Mouse (Mus musculus) neural tube, embryonic 11.5 days (tissue): ENCODE data around the gene Il1rl2. TPM values are rescaled to one million over a fixed set of nuclear protein-coding genes. Genes with fewer than 3 reads are reported as not detected.
"Not testable (repeated sequence)": the region's sequence is repeated elsewhere in the genome, so short reads cannot be mapped to it uniquely, and the experiment has no call there.

Experiments
- ATAC-seq: fragments of 200-750 bp; cut with Nextera tagmentation; 2 replicates; pipeline ENCODE4 v1.8.0; 2017; ENCODE audit warnings: moderate number of reproducible peaks, mild to moderate bottlenecking, moderate TSS enrichment, moderate library complexity; ENCODE audit not compliant: insufficient read depth, low FRiP score, low TSS enrichment
- DNase-seq: peaks from one replicate; pipeline ENCODE4 v3.0.0-alpha.2; 2015; ENCODE audit warnings: low spot score
- H3K27ac ChIP-seq: fragments of 300-500 bp; sonication (generic); 2 replicates; pipeline ENCODE4 v1.5.1; 2014; ENCODE audit warnings: low read depth, mild to moderate bottlenecking, low read length
- H3K27me3 ChIP-seq: fragments of 300-500 bp; sonication (generic); 2 replicates; pipeline ENCODE4 v1.6.1; 2014; ENCODE audit warnings: mild to moderate bottlenecking, low read length, mixed read lengths; ENCODE audit not compliant: control insufficient read depth, insufficient read depth
- H3K36me3 ChIP-seq: fragments of 300-500 bp; sonication (generic); 2 replicates; pipeline ENCODE4 v1.6.1; 2014; ENCODE audit warnings: mild to moderate bottlenecking, low read length, moderate library complexity, mixed read lengths; ENCODE audit not compliant: control insufficient read depth, insufficient read depth
- H3K4me1 ChIP-seq: fragments of 300-500 bp; sonication (generic); 2 replicates; pipeline ENCODE4 v1.6.1; 2014; ENCODE audit warnings: low read length, mixed read lengths; ENCODE audit not compliant: control insufficient read depth, insufficient read depth
- H3K4me2 ChIP-seq: fragments of 300-500 bp; sonication (generic); 2 replicates; pipeline ENCODE4 v1.6.1; 2014; ENCODE audit warnings: low read depth, mild to moderate bottlenecking, moderate library complexity
- H3K4me3 ChIP-seq: fragments of 300-500 bp; sonication (generic); 2 replicates; pipeline ENCODE4 v1.5.1; 2014; ENCODE audit warnings: low read depth, low read length
- H3K9ac ChIP-seq: fragments of 300-500 bp; sonication (generic); 2 replicates; pipeline ENCODE4 v1.6.1; 2014; ENCODE audit warnings: mild to moderate bottlenecking, low read length
- H3K9me3 ChIP-seq: fragments of 300-500 bp; sonication (generic); 2 replicates; pipeline ENCODE4 v1.6.1; 2016; ENCODE audit warnings: low read length; ENCODE audit not compliant: control insufficient read depth
- WGBS: fragments of 180-500 bp; shearing (Covaris S2); extraction: QIAGEN DNeasy Blood & Tissue Kit; methylation state at CpG from one replicate; pipeline ENCODE4 v1.1.7; 2014; 5-methylcytosine and 5-hydroxymethylcytosine counted together
- polyA plus RNA-seq: library from polyadenylated mRNA; unstranded; fragments of >200 nt; fragmentation: Nextera tagmentation; extraction: Ambion mirVana; gene quantifications from 2 replicates; pipeline ENCODE4 v1.2.1, GENCODE M21; 2014

Il1rl2 gene
- polyA plus RNA-seq, 1 experiment from 2014 or later = 1.4 TPM

DNA sequence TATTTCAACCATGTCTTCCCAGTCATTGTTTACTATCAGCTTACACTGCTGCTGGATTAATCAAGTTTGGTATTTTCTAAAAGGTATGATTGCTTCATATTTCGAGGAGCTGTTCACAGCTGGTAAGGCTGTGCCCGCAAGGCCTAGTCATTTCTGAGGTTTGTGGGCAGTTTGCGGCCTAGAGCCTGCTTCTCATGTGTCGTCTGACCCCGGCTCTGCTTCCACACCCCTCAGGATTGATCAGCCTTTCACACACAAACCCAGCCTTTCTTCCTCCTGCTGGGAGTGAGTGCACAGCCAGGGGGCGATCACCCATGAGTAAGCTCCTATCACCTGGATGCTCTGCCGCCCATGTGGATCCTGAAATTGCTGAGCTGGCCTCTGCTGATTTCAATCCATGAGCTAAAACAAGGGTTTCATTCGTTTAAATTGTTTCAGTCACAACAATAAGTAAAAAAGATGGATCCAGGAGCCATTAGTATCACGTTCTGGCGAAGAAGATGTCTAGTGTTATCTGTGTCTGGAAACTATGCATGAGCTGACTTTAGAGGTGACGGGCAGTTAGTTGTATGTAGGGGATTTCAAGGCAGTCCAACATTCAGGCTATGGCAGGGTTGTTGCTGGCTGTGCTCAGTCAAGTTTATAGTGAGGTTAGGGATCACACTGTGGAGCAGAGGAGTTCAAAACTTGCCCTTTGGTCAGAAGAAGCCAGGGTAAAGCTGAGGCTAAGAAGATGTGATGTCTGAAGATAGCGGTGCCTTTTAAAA lies 33.7 kb upstream of the Il1rl2 start:
- no peak overlapping the region for H3K4me2 ChIP-seq
- 77% methylated on average over 12 of the region's 12 CpGs for WGBS
- no peaks in the 10 kb centered on the region for H3K9me3 ChIP-seq
- H3K9ac ChIP-seq = no peak overlapping the region
- no peak for ATAC-seq
- no peaks in the 10 kb centered on the region for H3K36me3 ChIP-seq
- DNase-seq = no peak
- no peak overlapping the region for H3K27ac ChIP-seq
- no peaks in the 10 kb centered on the region for H3K27me3 ChIP-seq
- H3K4me3 ChIP-seq = no peak overlapping the region
- H3K4me1 ChIP-seq = no peaks in the 10 kb centered on the region

DNA sequence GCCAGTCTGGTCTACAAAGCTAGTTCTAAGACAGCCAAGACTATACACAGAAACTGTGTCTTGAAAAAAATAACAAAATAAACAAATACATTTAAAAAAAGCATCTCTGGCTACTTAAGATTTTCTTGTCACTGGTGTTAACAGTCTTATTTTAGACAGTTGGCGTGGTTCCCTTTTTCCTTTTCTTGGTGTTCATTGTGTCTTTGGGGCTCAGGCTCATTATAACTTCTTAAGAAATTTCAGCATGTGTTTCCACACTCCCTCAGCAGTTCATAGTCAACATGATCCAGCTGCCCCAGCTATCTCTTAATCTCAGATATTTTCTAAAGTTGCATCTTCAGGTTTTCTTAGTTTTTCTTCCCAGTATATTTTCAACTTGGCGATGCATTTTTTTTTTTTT lies 32.2 kb upstream of the Il1rl2 start:
- no peaks in the 10 kb centered on the region for H3K36me3 ChIP-seq
- no peak overlapping the region for H3K9ac ChIP-seq
- no peaks in the 10 kb centered on the region for H3K9me3 ChIP-seq
- no peak overlapping the region for H3K27ac ChIP-seq
- no peak for ATAC-seq
- H3K4me1 ChIP-seq = no peaks in the 10 kb centered on the region
- no peaks in the 10 kb centered on the region for H3K27me3 ChIP-seq
- no peak overlapping the region for H3K4me2 ChIP-seq
- H3K4me3 ChIP-seq = no peak overlapping the region
- 92% methylated on average over 2 of the region's 2 CpGs for WGBS
- no peak for DNase-seq

DNA sequence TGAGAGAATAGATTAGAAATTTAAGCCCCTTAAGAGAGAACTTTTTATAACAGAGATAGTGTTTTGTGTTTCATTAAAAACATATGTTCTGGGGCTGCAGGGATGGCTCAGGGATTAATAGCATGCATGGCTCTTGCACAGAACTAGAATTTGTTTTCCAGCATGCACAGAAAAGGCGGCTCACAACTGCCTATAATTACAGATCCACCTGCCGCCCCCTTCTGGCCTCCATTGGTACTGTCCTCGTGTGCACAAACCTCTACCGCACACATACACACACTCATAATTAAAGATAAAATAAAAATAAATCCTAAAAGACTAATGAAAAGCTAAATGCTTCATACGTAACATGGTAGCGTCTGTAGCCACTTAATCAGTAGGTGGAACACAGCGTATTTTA lies 30.5 kb upstream of the Il1rl2 start:
- H3K27me3 ChIP-seq = no peaks in the 10 kb centered on the region
- H3K27ac ChIP-seq = no peak overlapping the region
- H3K4me3 ChIP-seq = no peak overlapping the region
- H3K9ac ChIP-seq = no peak overlapping the region
- DNase-seq (no peak), ATAC-seq (no peak)
- no peak overlapping the region for H3K4me2 ChIP-seq
- H3K36me3 ChIP-seq = no peaks in the 10 kb centered on the region
- H3K4me1 ChIP-seq = no peaks in the 10 kb centered on the region
- WGBS = 93% methylated on average over 7 of the region's 7 CpGs
- H3K9me3 ChIP-seq = no peaks in the 10 kb centered on the region

DNA sequence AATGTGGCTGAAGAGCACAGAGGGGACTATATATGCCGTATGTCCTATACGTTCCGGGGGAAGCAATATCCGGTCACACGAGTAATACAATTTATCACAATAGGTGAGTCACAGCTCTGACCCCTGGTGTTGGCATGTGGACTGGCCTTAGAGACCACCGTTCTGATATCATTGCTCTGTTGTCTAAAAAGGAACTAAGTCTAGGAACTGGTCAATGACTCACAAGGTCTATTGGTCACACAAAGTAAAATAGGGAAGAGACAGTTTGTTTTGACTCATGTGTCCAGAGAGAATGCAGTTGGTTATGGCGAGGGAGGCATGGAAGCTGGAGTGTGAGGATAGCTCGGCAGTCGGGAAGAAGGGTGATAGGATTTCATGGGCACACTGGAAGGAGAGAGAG lies 29.6 kb upstream of the Il1rl2 start:
- WGBS = 97% methylated on average over 9 of the region's 9 CpGs

DNA sequence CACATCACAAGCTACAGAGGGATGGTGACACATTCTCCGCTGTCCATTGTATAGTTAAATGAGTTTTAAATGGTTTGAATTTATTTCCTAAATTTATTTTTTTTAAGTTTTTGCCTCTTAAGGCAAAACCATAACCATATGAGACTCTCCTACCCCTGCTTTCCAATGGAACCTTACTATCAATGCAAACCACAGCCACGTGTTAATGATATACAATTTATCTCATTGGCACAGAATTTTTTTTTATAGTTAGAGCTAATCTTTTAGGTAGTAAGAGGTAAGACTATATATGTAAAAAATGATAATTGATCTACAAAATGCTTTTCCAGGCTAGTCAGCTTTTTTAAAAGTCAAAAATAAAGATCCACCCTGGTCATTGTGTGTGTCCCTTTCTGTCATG lies 26.4 kb upstream of the Il1rl2 start:
- Histone ChIP-seq H3K4me3 (no peak overlapping the region), H3K9me3 (no peaks in the 10 kb centered on the region), H3K4me1 (no peaks in the 10 kb centered on the region), H3K4me2 (no peak overlapping the region), H3K36me3 (no peaks in the 10 kb centered on the region), H3K27me3 (no peaks in the 10 kb centered on the region), H3K9ac (no peak overlapping the region), H3K27ac (no peak overlapping the region)
- 86% methylated on average over 2 of the region's 2 CpGs for WGBS
- DNase-seq = no peak
- no peak for ATAC-seq

More for the DNA sequence above, 29.6 kb upstream of the Il1rl2 start:
- Histone ChIP-seq H3K4me3 (no peak overlapping the region), H3K4me2 (no peak overlapping the region), H3K9ac (no peak overlapping the region), H3K27me3 (no peaks in the 10 kb centered on the region), H3K36me3 (no peaks in the 10 kb centered on the region), H3K4me1 (no peaks in the 10 kb centered on the region), H3K27ac (no peak overlapping the region), H3K9me3 (no peaks in the 10 kb centered on the region)
- ATAC-seq (no peak), DNase-seq (no peak)

DNA sequence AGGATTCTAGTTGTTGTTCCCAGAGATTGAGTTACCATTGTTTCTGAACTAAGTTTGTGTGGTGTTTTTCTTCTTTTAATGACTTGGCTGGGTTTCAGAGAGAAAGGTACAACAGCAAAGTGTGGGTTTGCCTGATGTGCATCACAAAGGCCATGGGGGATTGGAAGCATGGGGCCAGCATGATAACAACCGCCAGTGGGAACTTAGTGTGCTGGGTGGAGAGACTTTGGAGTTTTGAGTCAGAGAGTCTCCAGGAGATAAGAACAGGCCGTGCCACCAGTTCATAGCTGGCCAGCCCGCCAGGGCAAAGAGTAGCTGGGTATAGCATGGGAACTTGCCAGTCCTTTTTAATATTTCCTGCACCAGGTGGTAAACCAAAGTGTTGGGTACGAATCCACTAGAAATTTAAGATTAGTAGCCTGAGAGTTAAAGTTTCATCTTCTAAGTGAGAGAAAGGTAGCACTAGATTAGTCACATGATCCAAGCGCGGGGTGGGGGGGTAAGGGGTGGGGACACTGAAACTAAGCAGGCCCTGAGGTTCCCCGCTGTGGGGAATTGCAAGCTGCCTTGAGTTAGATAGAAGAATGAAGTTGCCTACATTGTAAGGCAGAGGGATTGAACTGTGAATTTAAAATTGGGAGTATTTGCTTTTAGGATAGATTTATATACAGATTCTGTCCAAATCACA lies 21.1 kb upstream of the Il1rl2 start:
- ATAC-seq (no peak), DNase-seq (no peak)
- no peaks in the 10 kb centered on the region for H3K4me1 ChIP-seq
- no peak overlapping the region for H3K27ac ChIP-seq
- no peaks in the 10 kb centered on the region for H3K27me3 ChIP-seq
- H3K9ac ChIP-seq = no peak overlapping the region
- H3K9me3 ChIP-seq = no peaks in the 10 kb centered on the region
- no peak overlapping the region for H3K4me3 ChIP-seq
- 70% methylated on average over 7 of the region's 7 CpGs for WGBS
- no peak overlapping the region for H3K4me2 ChIP-seq
- no peaks in the 10 kb centered on the region for H3K36me3 ChIP-seq

- not testable (repeated sequence) for H3K4me2 ChIP-seq, H3K27me3 ChIP-seq, H3K36me3 ChIP-seq, H3K4me1 ChIP-seq, H3K27ac ChIP-seq, H3K4me3 ChIP-seq, H3K9ac ChIP-seq, H3K9me3 ChIP-seq, ATAC-seq, DNase-seq
- WGBS = 68% methylated on average over 4 of the region's 4 CpGs
Observed at GRCm38 (mm10) chr1:40304321-40304720, 20.1 kb upstream of the Il1rl2 start.

- WGBS = 80% methylated on average over 2 of the region's 2 CpGs
- DNase-seq = no peak
- H3K4me2 ChIP-seq = no peak overlapping the region
- no peaks in the 10 kb centered on the region for H3K27me3 ChIP-seq
- ATAC-seq = no peak
- H3K36me3 ChIP-seq = no peaks in the 10 kb centered on the region
- H3K4me1 ChIP-seq = no peaks in the 10 kb centered on the region
- no peak overlapping the region for H3K4me3 ChIP-seq
- H3K9me3 ChIP-seq = no peaks in the 10 kb centered on the region
- H3K27ac ChIP-seq = no peak overlapping the region
- H3K9ac ChIP-seq = no peak overlapping the region
Observed at GRCm38 (mm10) chr1:40306111-40306510, 18.3 kb upstream of the Il1rl2 start.

GRCm38 (mm10) chr1:40311123-40311522 lies 13.3 kb upstream of the Il1rl2 start:
- Histone ChIP-seq H3K27ac (no peak overlapping the region), H3K4me1 (no peaks in the 10 kb centered on the region), H3K36me3 (no peaks in the 10 kb centered on the region), H3K4me3 (no peak overlapping the region), H3K9ac (no peak overlapping the region), H3K27me3 (no peaks in the 10 kb centered on the region), H3K4me2 (no peak overlapping the region), H3K9me3 (no peaks in the 10 kb centered on the region)
- DNase-seq (no peak), ATAC-seq (no peak)
- WGBS = 92% methylated on average over 3 of the region's 3 CpGs
